Mouse (Mus musculus): ENCODE measurements at regions not wholly inside any gene's neighbourhood (a gene's known extent, or its start where the extent isn't known, plus 50 kb on each side); places are given as distances from the start of the nearest gene placed in this dataset.

- DNase-seq: peak in 1 of 2 experiments; percentile 14
- H3K4me1 ChIP-seq (ENCODE audit: control insufficient read depth, insufficient read depth, low read length): peaks cover 19% of the 10 kb centered on the region
- H3K4me3 ChIP-seq (replicated peaks; ENCODE audit: insufficient read depth, low read depth, low read length): no peak overlapping the region
- H3K27me3 ChIP-seq (ENCODE audit: control insufficient read depth, insufficient read depth, low read length): no peaks in the 10 kb centered on the region
- TF ChIP-seq POLR2A (IDR thresholded peaks at IDR 0.05; ENCODE audit: borderline replicate concordance, insufficient read depth, low read length) (no peak), CTCF (IDR thresholded peaks at IDR 0.05; ENCODE audit: borderline replicate concordance, insufficient read depth, low read depth, low read length) (no peak)
- WGBS: 58% methylated on average over 8 of the region's 9 CpGs
- H3K27ac ChIP-seq (ENCODE audit: insufficient read depth, low read length): no peak overlapping the region
Observed at GRCm38 (mm10) chr8:88447844-88448535, 73.2 kb upstream of the Nkd1 start.

GRCm38 (mm10) chr8:88449001-88449400, 72.2 kb upstream of the Nkd1 start:
- no peak for TF ChIP-seq POLR2A (IDR thresholded peaks at IDR 0.05; ENCODE audit: borderline replicate concordance, insufficient read depth, low read length)
- TF ChIP-seq CTCF (IDR thresholded peaks at IDR 0.05; ENCODE audit: borderline replicate concordance, insufficient read depth, low read depth, low read length): no peak
- Histone ChIP-seq H3K27ac (ENCODE audit: insufficient read depth, low read length) (no peak overlapping the region), H3K27me3 (ENCODE audit: control insufficient read depth, insufficient read depth, low read length) (no peaks in the 10 kb centered on the region), H3K4me1 (ENCODE audit: control insufficient read depth, insufficient read depth, low read length) (peaks cover 20% of the 10 kb centered on the region), H3K4me3 (replicated peaks; ENCODE audit: insufficient read depth, low read depth, low read length) (no peak overlapping the region)
- peak; percentile 23 to 39 for DNase-seq
- whole genome bisulfite sequencing: 65% methylated on average over 9 of the region's 9 CpGs

- H3K27me3 ChIP-seq (ENCODE audit: control insufficient read depth, insufficient read depth, low read length): no peaks in the 10 kb centered on the region
Observed at GRCm38 (mm10) chr8:88449534-88449933, 71.6 kb upstream of the Nkd1 start.

GRCm38 (mm10) chr8:88450864-88451657, 70.1 kb upstream of the Nkd1 start:
- 76% methylated on average over 26 of the region's 26 CpGs for WGBS
- Histone ChIP-seq H3K27me3 (ENCODE audit: control insufficient read depth, insufficient read depth, low read length) (no peaks in the 10 kb centered on the region; the same call in 1 of the 2 replicates), H3K4me3 (replicated peaks; ENCODE audit: insufficient read depth, low read depth, low read length) (no peak overlapping the region), H3K4me1 (ENCODE audit: control insufficient read depth, insufficient read depth, low read length) (peaks cover 24% of the 10 kb centered on the region), H3K27ac (ENCODE audit: insufficient read depth, low read length) (no peak overlapping the region)
- DNase-seq: peak in 1 of 2 experiments; percentile 13
- no peak for TF ChIP-seq POLR2A (IDR thresholded peaks at IDR 0.05; ENCODE audit: borderline replicate concordance, insufficient read depth, low read length)

More at GRCm38 (mm10) chr8:88449534-88449933, 71.6 kb upstream of the Nkd1 start:
- Histone ChIP-seq H3K4me3 (replicated peaks; ENCODE audit: insufficient read depth, low read depth, low read length) (no peak overlapping the region), H3K27ac (ENCODE audit: insufficient read depth, low read length) (no peak overlapping the region), H3K4me1 (ENCODE audit: control insufficient read depth, insufficient read depth, low read length) (peaks cover 20% of the 10 kb centered on the region)
- DNase-seq: no peak
- no peak for TF ChIP-seq CTCF (IDR thresholded peaks at IDR 0.05; ENCODE audit: borderline replicate concordance, insufficient read depth, low read depth, low read length)
- WGBS: 86% methylated on average over 5 of the region's 5 CpGs

- TF ChIP-seq POLR2A (IDR thresholded peaks at IDR 0.05; ENCODE audit: borderline replicate concordance, insufficient read depth, low read length) (no peak), CTCF (IDR thresholded peaks at IDR 0.05; ENCODE audit: borderline replicate concordance, insufficient read depth, low read depth, low read length) (no peak)
- peaks cover 24% of the 10 kb centered on the region for H3K4me1 ChIP-seq (ENCODE audit: control insufficient read depth, insufficient read depth, low read length)
- no peaks in the 10 kb centered on the region; the same call in 1 of the 2 replicates for H3K27me3 ChIP-seq (ENCODE audit: control insufficient read depth, insufficient read depth, low read length)
- WGBS: 61% methylated on average over 17 of the region's 17 CpGs
- peak in 1 of 2 experiments; percentile 14 for DNase-seq
- H3K4me3 ChIP-seq (replicated peaks; ENCODE audit: insufficient read depth, low read depth, low read length): no peak overlapping the region
- no peak overlapping the region for H3K27ac ChIP-seq (ENCODE audit: insufficient read depth, low read length)
Observed at GRCm38 (mm10) chr8:88451658-88452500, 69.3 kb upstream of the Nkd1 start.

- Histone ChIP-seq H3K27ac (ENCODE audit: insufficient read depth, low read length) (no peak overlapping the region), H3K4me3 (replicated peaks; ENCODE audit: insufficient read depth, low read depth, low read length) (no peak overlapping the region), H3K4me1 (ENCODE audit: control insufficient read depth, insufficient read depth, low read length) (peaks cover 24% of the 10 kb centered on the region), H3K27me3 (ENCODE audit: control insufficient read depth, insufficient read depth, low read length) (no peaks in the 10 kb centered on the region; the same call in 1 of the 2 replicates)
- 20% methylated on average over 6 of the region's 6 CpGs for WGBS
- no peak for TF ChIP-seq POLR2A (IDR thresholded peaks at IDR 0.05; ENCODE audit: borderline replicate concordance, insufficient read depth, low read length)
- no peak for TF ChIP-seq CTCF (IDR thresholded peaks at IDR 0.05; ENCODE audit: borderline replicate concordance, insufficient read depth, low read depth, low read length)
- DNase-seq: peak; percentile 69 to 76
Observed at GRCm38 (mm10) chr8:88452501-88452847, 68.7 kb upstream of the Nkd1 start.

GRCm38 (mm10) chr8:88454048-88454696, 67.0 kb upstream of the Nkd1 start:
- peak; percentile 24; the same call in 1 of the 2 replicates for TF ChIP-seq POLR2A (IDR thresholded peaks at IDR 0.05; ENCODE audit: borderline replicate concordance, insufficient read depth, low read length)
- no peak for TF ChIP-seq CTCF (IDR thresholded peaks at IDR 0.05; ENCODE audit: borderline replicate concordance, insufficient read depth, low read depth, low read length)
- peaks cover 19% of the 10 kb centered on the region for H3K4me1 ChIP-seq (ENCODE audit: control insufficient read depth, insufficient read depth, low read length)
- under 1% methylated on average over 75 of the region's 75 CpGs for WGBS
- peak; percentile 76 to 77 for DNase-seq
- H3K27me3 ChIP-seq (ENCODE audit: control insufficient read depth, insufficient read depth, low read length): no peaks in the 10 kb centered on the region; the same call in 1 of the 2 replicates
- H3K4me3 ChIP-seq (replicated peaks; ENCODE audit: insufficient read depth, low read depth, low read length): peak overlapping the region; percentile 63
- H3K27ac ChIP-seq (ENCODE audit: insufficient read depth, low read length): peak overlapping the region; percentile 74

Measured in cerebellum, adult 2 months (tissue).